Mouse (Mus musculus): ENCODE measurements around the gene Slitrk6. TPM values are rescaled to one million over a fixed set of nuclear protein-coding genes. Genes with fewer than 3 reads are reported as not detected.
A peak's percentile ranks its signal among the peaks of the same experiment; 100 is the strongest.

Slitrk6 gene
- polyA plus RNA-seq (2014; fragmentation: Nextera tagmentation; extraction: Ambion mirVana) = 1.4 and 1.5 TPM in 2 replicates

GRCm38 (mm10) chr14:110754484-110755307 lies at the start of gene Slitrk6:
Gene Slitrk6, minus strand, starts transcription at chr14:110755149.
- Histone ChIP-seq H3K4me2 (ENCODE audit: low read depth, low read length, severe bottlenecking) (0 out of 2 replicates have a peak within 1 kb of the TSS, but pooled peaks have one; percentile 0), H3K27ac (ENCODE audit: low read depth, low read length) (no peak within 1 kb of the TSS), H3K4me1 (replicated peaks; ENCODE audit: control insufficient read depth, insufficient read depth, low read length) (no peaks in the 10 kb centered on the region), H3K9me3 (ENCODE audit: control insufficient read depth, low read length) (no peaks in the 10 kb centered on the region), H3K9ac (ENCODE audit: low read length) (no peak within 1 kb of the TSS), H3K36me3 (ENCODE audit: control insufficient read depth, insufficient read depth, low read length) (no peaks in the 10 kb centered on the region), H3K27me3 (ENCODE audit: control insufficient read depth, insufficient read depth, low read length) (no peaks in the 10 kb centered on the region), H3K4me3 (ENCODE audit: low read depth, low read length) (no peak within 1 kb of the TSS)
- WGBS = 45% methylated on average over 11 of the region's 11 CpGs
- DNase-seq (ENCODE audit: low spot score) (no peak), ATAC-seq (replicated peaks; ENCODE audit: low FRiP score) (peak; percentile 61; the same call in 1 of the 2 replicates)

GRCm38 (mm10) chr14:110777546-110777945 lies 22.6 kb upstream of the Slitrk6 start:
- no peak for DNase-seq (ENCODE audit: low spot score)

GRCm38 (mm10) chr14:110770694-110771093 lies 15.7 kb upstream of the Slitrk6 start:
- no peaks in the 10 kb centered on the region for H3K9me3 ChIP-seq (ENCODE audit: control insufficient read depth, low read length)
- 88% methylated on average over 1 of the region's 1 CpGs for WGBS
- H3K36me3 ChIP-seq (ENCODE audit: control insufficient read depth, insufficient read depth, low read length) = no peaks in the 10 kb centered on the region
- no peaks in the 10 kb centered on the region for H3K4me1 ChIP-seq (replicated peaks; ENCODE audit: control insufficient read depth, insufficient read depth, low read length)
- H3K4me3 ChIP-seq (ENCODE audit: low read depth, low read length) = no peak overlapping the region
- H3K4me2 ChIP-seq (ENCODE audit: low read depth, low read length, severe bottlenecking) = no peak overlapping the region
- DNase-seq (ENCODE audit: low spot score) = no peak
- no peak overlapping the region for H3K27ac ChIP-seq (ENCODE audit: low read depth, low read length)
- no peaks in the 10 kb centered on the region for H3K27me3 ChIP-seq (ENCODE audit: control insufficient read depth, insufficient read depth, low read length)
- ATAC-seq (replicated peaks; ENCODE audit: low FRiP score) = no peak
- H3K9ac ChIP-seq (ENCODE audit: low read length) = no peak overlapping the region

More at GRCm38 (mm10) chr14:110777546-110777945, 22.6 kb upstream of the Slitrk6 start:
- H3K9me3 ChIP-seq (ENCODE audit: control insufficient read depth, low read length) = no peaks in the 10 kb centered on the region
- no peak overlapping the region for H3K4me2 ChIP-seq (ENCODE audit: low read depth, low read length, severe bottlenecking)
- no peaks in the 10 kb centered on the region for H3K27me3 ChIP-seq (ENCODE audit: control insufficient read depth, insufficient read depth, low read length)
- no peak overlapping the region for H3K4me3 ChIP-seq (ENCODE audit: low read depth, low read length)
- no peaks in the 10 kb centered on the region for H3K36me3 ChIP-seq (ENCODE audit: control insufficient read depth, insufficient read depth, low read length)
- no peak overlapping the region for H3K27ac ChIP-seq (ENCODE audit: low read depth, low read length)
- H3K4me1 ChIP-seq (replicated peaks; ENCODE audit: control insufficient read depth, insufficient read depth, low read length) = no peaks in the 10 kb centered on the region
- ATAC-seq (replicated peaks; ENCODE audit: low FRiP score) = no peak
- no peak overlapping the region for H3K9ac ChIP-seq (ENCODE audit: low read length)

GRCm38 (mm10) chr14:110762588-110763220 lies 7.8 kb upstream of the Slitrk6 start:
- Histone ChIP-seq H3K27me3 (ENCODE audit: control insufficient read depth, insufficient read depth, low read length) (no peaks in the 10 kb centered on the region), H3K9ac (ENCODE audit: low read length) (no peak overlapping the region), H3K36me3 (ENCODE audit: control insufficient read depth, insufficient read depth, low read length) (no peaks in the 10 kb centered on the region), H3K4me1 (replicated peaks; ENCODE audit: control insufficient read depth, insufficient read depth, low read length) (no peaks in the 10 kb centered on the region), H3K4me3 (ENCODE audit: low read depth, low read length) (no peak overlapping the region), H3K9me3 (ENCODE audit: control insufficient read depth, low read length) (no peaks in the 10 kb centered on the region), H3K4me2 (ENCODE audit: low read depth, low read length, severe bottlenecking) (no peak overlapping the region), H3K27ac (ENCODE audit: low read depth, low read length) (no peak overlapping the region)
- WGBS = 22% methylated on average over 7 of the region's 7 CpGs
- ATAC-seq (replicated peaks; ENCODE audit: low FRiP score) (peak; percentile 42), DNase-seq (ENCODE audit: low spot score) (no peak)

GRCm38 (mm10) chr14:110760909-110761308 lies 6.0 kb upstream of the Slitrk6 start:
- Histone ChIP-seq H3K4me2 (ENCODE audit: low read depth, low read length, severe bottlenecking) (no peak overlapping the region), H3K9me3 (ENCODE audit: control insufficient read depth, low read length) (no peaks in the 10 kb centered on the region), H3K27ac (ENCODE audit: low read depth, low read length) (no peak overlapping the region), H3K4me3 (ENCODE audit: low read depth, low read length) (no peak overlapping the region), H3K27me3 (ENCODE audit: control insufficient read depth, insufficient read depth, low read length) (no peaks in the 10 kb centered on the region), H3K4me1 (replicated peaks; ENCODE audit: control insufficient read depth, insufficient read depth, low read length) (no peaks in the 10 kb centered on the region), H3K9ac (ENCODE audit: low read length) (no peak overlapping the region), H3K36me3 (ENCODE audit: control insufficient read depth, insufficient read depth, low read length) (no peaks in the 10 kb centered on the region)
- DNase-seq (ENCODE audit: low spot score) = no peak
- WGBS = 67% methylated on average over 1 of the region's 1 CpGs
- ATAC-seq (replicated peaks; ENCODE audit: low FRiP score) = no peak

- ATAC-seq (replicated peaks; ENCODE audit: low FRiP score) (no peak; the same call in 1 of the 2 replicates), DNase-seq (ENCODE audit: low spot score) (no peak)
- no peak overlapping the region for H3K9ac ChIP-seq (ENCODE audit: low read length)
- no peak overlapping the region for H3K4me3 ChIP-seq (ENCODE audit: low read depth, low read length)
- H3K27me3 ChIP-seq (ENCODE audit: control insufficient read depth, insufficient read depth, low read length) = no peaks in the 10 kb centered on the region
- H3K27ac ChIP-seq (ENCODE audit: low read depth, low read length) = no peak overlapping the region
- H3K4me2 ChIP-seq (ENCODE audit: low read depth, low read length, severe bottlenecking) = no peak overlapping the region
- H3K4me1 ChIP-seq (replicated peaks; ENCODE audit: control insufficient read depth, insufficient read depth, low read length) = no peaks in the 10 kb centered on the region
- 57% methylated on average over 4 of the region's 4 CpGs for WGBS
- no peaks in the 10 kb centered on the region for H3K36me3 ChIP-seq (ENCODE audit: control insufficient read depth, insufficient read depth, low read length)
- no peaks in the 10 kb centered on the region for H3K9me3 ChIP-seq (ENCODE audit: control insufficient read depth, low read length)
These were observed 330 bp upstream of the Slitrk6 start for GRCm38 (mm10) chr14:110755308-110755650.

- no peak for DNase-seq (ENCODE audit: low spot score)
These were observed 15.1 kb downstream of the Slitrk6 start for GRCm38 (mm10) chr14:110739861-110740260.

GRCm38 (mm10) chr14:110739368-110739767 lies 15.6 kb downstream of the Slitrk6 start:
- Histone ChIP-seq H3K36me3 (ENCODE audit: control insufficient read depth, insufficient read depth, low read length) (no peaks in the 10 kb centered on the region), H3K4me2 (ENCODE audit: low read depth, low read length, severe bottlenecking) (no peak overlapping the region), H3K4me1 (replicated peaks; ENCODE audit: control insufficient read depth, insufficient read depth, low read length) (no peaks in the 10 kb centered on the region), H3K4me3 (ENCODE audit: low read depth, low read length) (no peak overlapping the region), H3K9me3 (ENCODE audit: control insufficient read depth, low read length) (no peaks in the 10 kb centered on the region), H3K27me3 (ENCODE audit: control insufficient read depth, insufficient read depth, low read length) (no peaks in the 10 kb centered on the region), H3K27ac (ENCODE audit: low read depth, low read length) (no peak overlapping the region), H3K9ac (ENCODE audit: low read length) (no peak overlapping the region)
- WGBS = 88% methylated on average over 1 of the region's 1 CpGs
- DNase-seq (ENCODE audit: low spot score) (no peak), ATAC-seq (replicated peaks; ENCODE audit: low FRiP score) (no peak)

More at GRCm38 (mm10) chr14:110739861-110740260, 15.1 kb downstream of the Slitrk6 start:
- H3K9me3 ChIP-seq (ENCODE audit: control insufficient read depth, low read length) = no peaks in the 10 kb centered on the region
- 7% methylated on average over 7 of the region's 7 CpGs for WGBS
- no peak overlapping the region for H3K4me3 ChIP-seq (ENCODE audit: low read depth, low read length)
- no peaks in the 10 kb centered on the region for H3K27me3 ChIP-seq (ENCODE audit: control insufficient read depth, insufficient read depth, low read length)
- H3K9ac ChIP-seq (ENCODE audit: low read length) = no peak overlapping the region
- no peak overlapping the region for H3K27ac ChIP-seq (ENCODE audit: low read depth, low read length)
- H3K4me2 ChIP-seq (ENCODE audit: low read depth, low read length, severe bottlenecking) = no peak overlapping the region
- no peaks in the 10 kb centered on the region for H3K36me3 ChIP-seq (ENCODE audit: control insufficient read depth, insufficient read depth, low read length)
- peak; percentile 82 for ATAC-seq (replicated peaks; ENCODE audit: low FRiP score)
- no peaks in the 10 kb centered on the region for H3K4me1 ChIP-seq (replicated peaks; ENCODE audit: control insufficient read depth, insufficient read depth, low read length)
